Mouse (Mus musculus): Measurements from ENCODE around the gene Pax5. TPM values are rescaled to one million over a fixed set of nuclear protein-coding genes. Genes with fewer than 3 reads are reported as not detected.

The Pax5 gene
- polyA plus RNA-seq, 1 experiment from 2014 or later = not detected

DNA sequence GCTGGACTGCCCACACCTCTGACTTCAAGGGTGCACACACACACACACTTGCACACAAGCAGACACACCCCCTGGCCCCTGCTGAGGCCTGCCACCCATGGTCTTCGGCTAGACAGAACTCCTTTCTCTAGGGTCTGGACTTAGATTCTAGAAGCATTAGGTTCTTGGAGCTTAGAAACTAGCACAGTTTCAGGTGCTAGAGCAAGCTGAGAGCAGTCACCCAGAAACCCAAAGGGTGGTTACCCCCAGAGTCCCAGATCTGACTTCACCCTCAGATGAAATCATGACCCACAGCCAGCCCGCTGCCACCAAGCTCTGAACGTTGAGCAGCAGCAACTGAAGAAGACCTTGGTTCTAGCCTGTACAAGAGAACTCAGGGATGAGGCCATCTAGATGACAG is 38.8 kb downstream of the Pax5 start:
- no peak overlapping the region for H3K4me2 ChIP-seq (ENCODE audit: low read depth, low read length)
- no peak overlapping the region for H3K9ac ChIP-seq (ENCODE audit: low read depth, low read length)
- H3K9me3 ChIP-seq (ENCODE audit: control insufficient read depth, low read length) = no peaks in the 10 kb centered on the region
- no peak for ATAC-seq
- no peaks in the 10 kb centered on the region for H3K36me3 ChIP-seq (ENCODE audit: control insufficient read depth, insufficient read depth, low read length)
- H3K27me3 ChIP-seq (replicated peaks; ENCODE audit: control insufficient read depth, insufficient read depth, low read length) = no peaks in the 10 kb centered on the region
- no peak overlapping the region for H3K27ac ChIP-seq (ENCODE audit: low read length)
- 86% methylated on average over 3 of the region's 3 CpGs for WGBS
- H3K4me1 ChIP-seq (ENCODE audit: control insufficient read depth, insufficient read depth, low read length) = no peaks in the 10 kb centered on the region; the same call in 1 of the 2 replicates
- no peak overlapping the region for H3K4me3 ChIP-seq (ENCODE audit: low read length)

DNA sequence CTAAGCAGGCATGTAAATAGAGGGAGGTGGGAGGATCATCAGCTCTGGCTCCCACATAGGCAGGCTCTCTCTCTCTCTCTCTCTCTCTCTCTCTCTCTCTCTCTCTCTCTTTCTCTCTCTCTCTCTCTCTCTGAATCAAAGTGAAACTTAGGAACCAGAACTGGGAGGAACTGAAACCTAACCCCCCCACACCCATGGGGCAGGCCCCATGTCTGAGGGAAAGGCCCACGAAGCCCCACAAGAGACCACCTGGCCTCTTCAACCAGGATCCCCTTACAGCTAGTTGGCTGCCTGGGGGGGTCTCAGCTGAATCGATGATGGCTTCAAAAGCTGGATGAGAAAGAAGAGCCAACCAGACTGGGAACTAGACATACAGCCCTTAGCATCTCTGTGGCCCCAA is 39.3 kb downstream of the Pax5 start:
- Histone ChIP-seq H3K27ac (ENCODE audit: low read length) (no peak overlapping the region), H3K27me3 (replicated peaks; ENCODE audit: control insufficient read depth, insufficient read depth, low read length) (no peaks in the 10 kb centered on the region), H3K9ac (ENCODE audit: low read depth, low read length) (no peak overlapping the region), H3K4me1 (ENCODE audit: control insufficient read depth, insufficient read depth, low read length) (no peaks in the 10 kb centered on the region; the same call in 1 of the 2 replicates), H3K9me3 (ENCODE audit: control insufficient read depth, low read length) (no peaks in the 10 kb centered on the region), H3K4me2 (ENCODE audit: low read depth, low read length) (no peak overlapping the region), H3K4me3 (ENCODE audit: low read length) (no peak overlapping the region), H3K36me3 (ENCODE audit: control insufficient read depth, insufficient read depth, low read length) (no peaks in the 10 kb centered on the region)
- ATAC-seq = no peak
- WGBS = 91% methylated on average over 2 of the region's 2 CpGs

DNA sequence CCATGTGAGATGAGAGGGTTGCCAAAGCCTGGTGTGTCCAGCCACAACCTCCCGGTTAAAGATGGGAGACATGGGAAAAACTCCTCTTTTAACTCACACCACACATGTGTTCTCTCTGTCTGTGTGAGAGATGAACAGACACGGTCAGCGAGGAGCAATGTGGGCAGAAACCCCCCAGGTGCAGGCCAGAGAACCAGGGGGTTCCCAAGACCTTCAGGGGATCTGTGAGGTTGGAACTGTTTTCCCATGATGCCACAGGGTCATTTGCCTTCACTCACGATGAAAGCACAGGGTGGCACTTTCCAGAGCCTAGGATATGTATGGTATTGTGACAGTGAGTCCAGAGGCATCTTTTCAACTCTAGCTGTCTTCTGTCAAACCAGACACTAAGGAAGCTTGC is 39.9 kb downstream of the Pax5 start:
- Histone ChIP-seq H3K27me3 (replicated peaks; ENCODE audit: control insufficient read depth, insufficient read depth, low read length) (no peaks in the 10 kb centered on the region; the same call in 1 of the 2 replicates), H3K27ac (ENCODE audit: low read length) (no peak overlapping the region), H3K9ac (ENCODE audit: low read depth, low read length) (no peak overlapping the region), H3K36me3 (ENCODE audit: control insufficient read depth, insufficient read depth, low read length) (no peaks in the 10 kb centered on the region), H3K4me1 (ENCODE audit: control insufficient read depth, insufficient read depth, low read length) (no peaks in the 10 kb centered on the region; the same call in 1 of the 2 replicates), H3K4me2 (ENCODE audit: low read depth, low read length) (no peak overlapping the region), H3K9me3 (ENCODE audit: control insufficient read depth, low read length) (no peaks in the 10 kb centered on the region), H3K4me3 (ENCODE audit: low read length) (no peak overlapping the region)
- WGBS = 78% methylated on average over 4 of the region's 4 CpGs
- no peak for ATAC-seq

DNA sequence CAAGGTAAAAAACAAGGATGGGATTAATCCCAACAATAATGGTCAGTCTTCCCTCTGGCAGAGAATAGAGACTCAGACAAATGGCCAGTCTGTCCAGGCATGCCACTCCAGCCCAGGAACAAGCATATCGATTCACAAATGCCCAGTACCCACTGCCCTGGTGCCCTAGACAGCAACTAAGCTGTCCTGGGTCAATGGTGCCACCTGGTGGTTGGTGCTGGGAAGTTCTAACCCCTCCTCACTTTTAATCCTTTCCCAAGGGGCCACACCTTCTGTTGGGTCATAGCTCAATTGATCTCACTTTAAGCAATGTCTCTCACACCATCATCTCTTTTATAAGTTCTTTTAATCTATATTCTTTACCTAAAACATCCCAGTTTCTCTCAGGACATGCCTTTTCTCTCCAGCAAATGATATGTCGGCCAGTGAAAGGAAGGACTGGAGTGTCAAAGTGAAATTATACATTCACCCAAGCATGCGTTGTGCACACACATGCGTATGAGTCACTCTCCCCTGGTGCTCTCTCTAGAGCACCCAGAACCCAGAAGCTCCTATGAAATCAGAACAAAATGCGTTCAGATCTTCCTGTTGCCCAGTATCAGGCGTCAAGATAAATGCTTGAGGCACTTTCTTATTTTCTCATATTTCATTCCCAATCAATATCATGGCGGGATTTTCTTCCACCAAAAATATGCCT is 40.7 kb downstream of the Pax5 start:
- 82% methylated on average over 7 of the region's 7 CpGs for whole genome bisulfite sequencing
- Histone ChIP-seq H3K4me1 (ENCODE audit: control insufficient read depth, insufficient read depth, low read length) (no peaks in the 10 kb centered on the region; the same call in 1 of the 2 replicates), H3K27ac (ENCODE audit: low read length) (no peak overlapping the region), H3K9me3 (ENCODE audit: control insufficient read depth, low read length) (no peaks in the 10 kb centered on the region), H3K9ac (ENCODE audit: low read depth, low read length) (no peak overlapping the region), H3K36me3 (ENCODE audit: control insufficient read depth, insufficient read depth, low read length) (no peaks in the 10 kb centered on the region), H3K4me3 (ENCODE audit: low read length) (no peak overlapping the region), H3K27me3 (replicated peaks; ENCODE audit: control insufficient read depth, insufficient read depth, low read length) (peaks cover 5% of the 10 kb centered on the region; the same call in 1 of the 2 replicates), H3K4me2 (ENCODE audit: low read depth, low read length) (no peak overlapping the region)
- no peak for ATAC-seq

DNA sequence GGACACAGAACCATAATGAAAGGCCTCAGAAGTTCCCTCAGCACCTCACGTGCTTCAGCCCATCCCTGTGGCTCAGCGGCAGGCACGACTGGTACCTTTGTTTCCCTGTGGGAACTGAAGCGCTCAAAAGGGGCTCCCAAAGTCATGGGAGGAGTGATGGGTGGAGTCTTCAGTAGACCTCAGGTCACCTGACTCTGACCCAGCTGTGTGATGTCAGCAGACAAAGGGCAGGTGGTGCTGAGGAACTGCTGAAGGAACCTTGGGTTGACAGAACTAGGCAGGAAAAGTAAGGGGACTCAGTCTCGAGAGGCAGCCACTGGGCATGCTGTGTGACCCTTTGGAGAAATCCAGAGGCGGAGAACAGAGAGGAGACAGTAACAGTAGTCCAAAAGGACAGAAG is 41.7 kb downstream of the Pax5 start:
- H3K4me2 ChIP-seq (ENCODE audit: low read depth, low read length) = no peak overlapping the region
- ATAC-seq = no peak

DNA sequence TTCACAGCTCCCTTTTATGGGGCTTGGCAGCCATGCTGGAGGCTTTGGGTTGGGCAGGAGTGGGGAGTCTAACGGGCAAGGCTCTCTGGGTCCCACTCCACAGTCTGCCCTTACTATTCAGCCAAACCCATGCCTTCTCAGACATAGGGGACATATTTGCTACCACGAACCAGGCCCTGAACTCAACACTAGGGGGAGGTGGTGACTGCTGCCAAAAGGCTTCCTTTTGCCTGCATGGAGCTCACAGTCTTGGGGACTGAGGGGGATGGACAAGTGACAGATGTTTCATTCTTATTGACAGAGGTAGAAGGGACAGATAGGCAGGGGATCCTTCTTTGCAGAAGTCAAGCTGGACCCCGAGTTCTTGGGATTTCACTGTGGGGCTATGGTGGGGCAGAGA is 42.1 kb downstream of the Pax5 start:
- WGBS = 63% methylated on average over 3 of the region's 3 CpGs
- ATAC-seq = no peak

More for the DNA sequence above, 41.7 kb downstream of the Pax5 start:
- no peak overlapping the region for H3K4me3 ChIP-seq (ENCODE audit: low read length)
- peaks cover 8% of the 10 kb centered on the region for H3K4me1 ChIP-seq (ENCODE audit: control insufficient read depth, insufficient read depth, low read length)
- 74% methylated on average over 6 of the region's 6 CpGs for WGBS
- H3K27ac ChIP-seq (ENCODE audit: low read length) = no peak overlapping the region
- peaks cover 14% of the 10 kb centered on the region; the same call in 1 of the 2 replicates for H3K27me3 ChIP-seq (replicated peaks; ENCODE audit: control insufficient read depth, insufficient read depth, low read length)
- no peaks in the 10 kb centered on the region for H3K36me3 ChIP-seq (ENCODE audit: control insufficient read depth, insufficient read depth, low read length)
- H3K9ac ChIP-seq (ENCODE audit: low read depth, low read length) = no peak overlapping the region
- no peaks in the 10 kb centered on the region for H3K9me3 ChIP-seq (ENCODE audit: control insufficient read depth, low read length)

DNA sequence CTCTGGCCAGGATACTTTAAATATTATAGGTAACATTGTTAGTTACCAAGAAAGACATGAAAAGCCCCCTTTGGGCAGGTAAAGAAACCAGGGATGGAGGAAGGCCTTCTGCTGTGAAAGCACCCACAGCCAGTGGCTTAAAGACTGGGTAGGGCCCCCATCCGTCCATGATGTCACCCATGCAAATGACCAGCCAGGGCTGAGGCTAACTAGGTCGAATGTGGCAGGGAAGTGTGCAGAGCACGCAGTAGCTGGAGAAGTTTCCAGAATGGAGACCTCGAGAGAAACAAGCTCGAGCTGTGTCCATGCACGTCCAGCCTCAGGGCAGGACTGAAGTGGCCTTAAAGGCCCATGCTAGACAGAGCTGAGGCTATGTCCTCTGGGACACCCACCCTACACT is 42.9 kb downstream of the Pax5 start:
- 85% methylated on average over 6 of the region's 6 CpGs for WGBS
- Histone ChIP-seq H3K9ac (ENCODE audit: low read depth, low read length) (no peak overlapping the region), H3K4me2 (ENCODE audit: low read depth, low read length) (no peak overlapping the region), H3K4me1 (ENCODE audit: control insufficient read depth, insufficient read depth, low read length) (peaks cover 8% of the 10 kb centered on the region), H3K36me3 (ENCODE audit: control insufficient read depth, insufficient read depth, low read length) (no peaks in the 10 kb centered on the region), H3K27me3 (replicated peaks; ENCODE audit: control insufficient read depth, insufficient read depth, low read length) (peaks cover 20% of the 10 kb centered on the region; the same call in 1 of the 2 replicates), H3K27ac (ENCODE audit: low read length) (no peak overlapping the region), H3K4me3 (ENCODE audit: low read length) (no peak overlapping the region), H3K9me3 (ENCODE audit: control insufficient read depth, low read length) (no peaks in the 10 kb centered on the region)
- ATAC-seq = no peak

More for the DNA sequence above, 42.1 kb downstream of the Pax5 start:
- Histone ChIP-seq H3K4me3 (ENCODE audit: low read length) (no peak overlapping the region), H3K4me2 (ENCODE audit: low read depth, low read length) (no peak overlapping the region), H3K36me3 (ENCODE audit: control insufficient read depth, insufficient read depth, low read length) (no peaks in the 10 kb centered on the region), H3K9me3 (ENCODE audit: control insufficient read depth, low read length) (no peaks in the 10 kb centered on the region), H3K27me3 (replicated peaks; ENCODE audit: control insufficient read depth, insufficient read depth, low read length) (peaks cover 18% of the 10 kb centered on the region; the same call in 1 of the 2 replicates), H3K27ac (ENCODE audit: low read length) (no peak overlapping the region), H3K4me1 (ENCODE audit: control insufficient read depth, insufficient read depth, low read length) (peaks cover 8% of the 10 kb centered on the region), H3K9ac (ENCODE audit: low read depth, low read length) (no peak overlapping the region)

DNA sequence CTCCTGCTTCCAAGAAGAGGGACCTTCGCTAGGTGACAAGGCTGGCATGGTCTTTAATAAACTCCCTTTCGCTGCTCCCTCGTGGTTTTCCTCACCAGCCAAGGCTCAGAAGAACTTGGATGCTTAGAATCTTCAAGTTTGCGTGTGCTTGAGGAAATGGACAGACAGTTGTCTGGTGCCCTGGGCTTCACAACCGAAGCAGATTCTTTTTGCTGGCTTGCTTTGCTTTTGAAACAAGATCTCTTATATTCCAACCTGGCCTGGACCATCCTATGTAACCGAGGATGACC is 45.6 kb downstream of the Pax5 start:
- H3K9ac ChIP-seq (ENCODE audit: low read depth, low read length) = peak overlapping the region; percentile 56
- no peak overlapping the region for H3K27ac ChIP-seq (ENCODE audit: low read length)
- H3K4me2 ChIP-seq (ENCODE audit: low read depth, low read length) = peak overlapping the region; percentile 98
- no peaks in the 10 kb centered on the region for H3K9me3 ChIP-seq (ENCODE audit: control insufficient read depth, low read length)
- H3K36me3 ChIP-seq (ENCODE audit: control insufficient read depth, insufficient read depth, low read length) = no peaks in the 10 kb centered on the region
- ATAC-seq = no peak
- WGBS = 32% methylated on average over 6 of the region's 6 CpGs
- H3K4me1 ChIP-seq (ENCODE audit: control insufficient read depth, insufficient read depth, low read length) = peaks cover 8% of the 10 kb centered on the region
- H3K4me3 ChIP-seq (ENCODE audit: low read length) = peak overlapping the region; percentile 54
- H3K27me3 ChIP-seq (replicated peaks; ENCODE audit: control insufficient read depth, insufficient read depth, low read length) = peaks cover 20% of the 10 kb centered on the region; the same call in 1 of the 2 replicates

DNA sequence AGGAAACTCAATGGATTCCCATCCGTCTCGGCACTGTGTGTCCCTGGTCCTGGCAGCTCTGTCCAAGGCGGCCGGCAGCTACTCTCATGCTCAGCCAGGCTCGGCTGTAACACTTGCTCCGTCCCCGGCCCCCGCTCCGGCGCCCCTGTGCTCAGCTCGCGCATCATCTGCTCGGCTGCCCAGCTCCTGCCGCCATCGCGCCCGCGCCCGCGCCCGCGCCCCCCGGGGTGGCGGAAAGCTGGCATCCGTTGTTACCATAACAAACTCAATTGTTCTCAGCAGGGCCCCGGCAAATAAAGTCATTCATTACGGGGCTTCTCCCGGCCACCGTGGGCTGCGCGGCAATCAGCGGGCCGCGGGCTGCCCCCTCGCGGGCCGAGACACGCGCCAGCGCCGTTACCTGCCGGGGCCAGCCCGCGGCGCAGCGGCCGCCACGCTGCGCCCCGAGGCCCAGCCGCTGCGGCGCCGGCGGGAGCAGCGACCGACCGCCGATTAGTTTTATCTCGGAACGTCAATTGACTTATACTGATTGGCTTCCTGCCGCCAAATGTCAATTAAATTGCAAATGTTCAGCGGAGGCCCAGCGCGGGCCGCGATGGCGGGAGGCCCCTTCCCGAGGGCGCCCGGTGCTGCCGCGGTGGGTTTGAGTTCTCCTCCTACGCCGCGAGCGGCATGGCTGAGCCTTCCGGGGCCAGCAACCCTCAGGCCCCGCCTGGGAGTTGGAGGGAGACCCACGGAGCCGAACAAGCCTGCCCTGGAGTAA is 46.1 kb downstream of the Pax5 start:
- Histone ChIP-seq H3K9me3 (ENCODE audit: control insufficient read depth, low read length) (no peaks in the 10 kb centered on the region), H3K9ac (ENCODE audit: low read depth, low read length) (peak overlapping the region; percentile 56), H3K36me3 (ENCODE audit: control insufficient read depth, insufficient read depth, low read length) (no peaks in the 10 kb centered on the region), H3K4me3 (ENCODE audit: low read length) (peak overlapping the region; percentile 54), H3K4me2 (ENCODE audit: low read depth, low read length) (peak overlapping the region; percentile 98), H3K27ac (ENCODE audit: low read length) (no peak overlapping the region), H3K4me1 (ENCODE audit: control insufficient read depth, insufficient read depth, low read length) (peaks cover 8% of the 10 kb centered on the region), H3K27me3 (replicated peaks; ENCODE audit: control insufficient read depth, insufficient read depth, low read length) (peaks cover 20% of the 10 kb centered on the region; the same call in 1 of the 2 replicates)
- WGBS = under 1% methylated on average over 81 of the region's 81 CpGs
- ATAC-seq = peak; percentile 18; the same call in 1 of the 2 replicates

Measured in intestine, embryonic 16.5 days (tissue).